Mouse (Mus musculus): ENCODE results near the gene Pagr1a.

GRCm38 (mm10) chr7:127018416-127019305 is 1.5 kb upstream of the Pagr1a start:
- TF ChIP-seq EP300 (IDR thresholded peaks at IDR 0.05; ENCODE audit: low read depth), result no peak
- TF ChIP-seq CTCF (IDR thresholded peaks at IDR 0.05; ENCODE audit: low read depth), result no peak
